Mouse (Mus musculus) hindbrain, embryonic 14.5 days (tissue): ENCODE data around the gene Tbck. TPM values are rescaled to one million over a fixed set of nuclear protein-coding genes. Genes with fewer than 3 reads are reported as not detected.

ENCODE experiments used
- ATAC-seq: fragments of 200-750 bp; cut with Nextera tagmentation; 2 replicates; pipeline ENCODE4 v1.8.0; 2017; ENCODE audit warnings: moderate number of reproducible peaks, mild to moderate bottlenecking, moderate TSS enrichment, moderate library complexity; ENCODE audit not compliant: low FRiP score
- DNase-seq: peaks from one replicate; pipeline ENCODE4 v3.0.0-alpha.2; 2015; ENCODE audit warnings: low spot score
- H3K27ac ChIP-seq: fragments of 300-500 bp; sonication (generic); 2 replicates; pipeline ENCODE4 v1.5.1; 2014; ENCODE audit warnings: mild to moderate bottlenecking, moderate library complexity
- H3K27me3 ChIP-seq: fragments of 300-500 bp; sonication (generic); 2 replicates; pipeline ENCODE4 v1.6.1; 2014; ENCODE audit warnings: mild to moderate bottlenecking, low read length, mixed read lengths; ENCODE audit not compliant: control insufficient read depth, insufficient read depth
- H3K36me3 ChIP-seq: fragments of 300-500 bp; sonication (generic); replicated peaks from 2 replicates; pipeline ENCODE4 v1.6.1; 2014; ENCODE audit not compliant: control insufficient read depth, insufficient read depth
- H3K4me1 ChIP-seq: fragments of 300-500 bp; sonication (generic); replicated peaks from 2 replicates; pipeline ENCODE4 v1.6.1; 2014; ENCODE audit warnings: antibody characterized with exemption, low read length, mixed read lengths; ENCODE audit not compliant: control insufficient read depth, insufficient read depth
- H3K4me2 ChIP-seq: fragments of 300-500 bp; sonication (generic); replicated peaks from 2 replicates; pipeline ENCODE4 v1.6.1; 2014; ENCODE audit warnings: mild to moderate bottlenecking, moderate library complexity
- H3K4me3 ChIP-seq: fragments of 300-500 bp; sonication (generic); replicated peaks from 2 replicates; pipeline ENCODE4 v1.5.1; 2014; ENCODE audit warnings: mild to moderate bottlenecking, low read length
- H3K9ac ChIP-seq: fragments of 300-500 bp; sonication (generic); 2 replicates; pipeline ENCODE4 v1.6.1; 2014
- H3K9me3 ChIP-seq: fragments of 300-500 bp; sonication (generic); 2 replicates; pipeline ENCODE4 v1.6.1; 2016; ENCODE audit warnings: low read length; ENCODE audit not compliant: control insufficient read depth
- WGBS: fragments of 180-500 bp; shearing (Covaris S2); extraction: QIAGEN DNeasy Blood & Tissue Kit; methylation state at CpG from one replicate; pipeline ENCODE4 v1.1.7; 2014; 5-methylcytosine and 5-hydroxymethylcytosine counted together
- polyA plus RNA-seq: library from polyadenylated mRNA; unstranded; fragments of >200 nt; fragmentation: Nextera tagmentation; extraction: Ambion mirVana; gene quantifications from 2 replicates; pipeline ENCODE4 v1.2.1, GENCODE M21; 2014

The Tbck gene
- polyA plus RNA-seq, 1 experiment from 2014 or later = 30.8 TPM

DNA sequence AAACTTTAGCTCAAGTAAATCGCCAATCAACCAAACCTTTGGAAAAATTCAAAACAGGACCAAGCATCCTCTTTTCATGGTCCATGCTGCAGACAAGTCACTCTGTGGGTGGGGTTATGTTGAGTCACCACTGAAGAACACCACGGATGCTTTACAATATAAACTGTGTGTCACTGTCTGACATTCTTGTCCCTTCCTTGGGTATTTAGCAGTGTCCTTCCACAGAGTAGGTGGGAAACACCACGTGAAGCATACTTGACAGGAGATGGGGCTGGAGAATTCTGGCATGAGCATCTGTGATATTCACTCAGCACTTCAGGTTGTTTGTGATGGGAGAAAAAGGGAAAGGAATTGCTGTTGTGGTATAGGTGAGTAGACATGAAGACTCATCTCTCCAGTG lies 183.0 kb downstream of the Tbck start:
- ATAC-seq (no peak), DNase-seq (no peak)
- Histone ChIP-seq H3K4me1 (no peaks in the 10 kb centered on the region), H3K9ac (no peak overlapping the region), H3K27me3 (no peaks in the 10 kb centered on the region), H3K4me2 (no peak overlapping the region), H3K27ac (no peak overlapping the region), H3K9me3 (no peaks in the 10 kb centered on the region), H3K36me3 (no peaks in the 10 kb centered on the region), H3K4me3 (no peak overlapping the region)
- 90% methylated on average over 3 of the region's 3 CpGs for WGBS

DNA sequence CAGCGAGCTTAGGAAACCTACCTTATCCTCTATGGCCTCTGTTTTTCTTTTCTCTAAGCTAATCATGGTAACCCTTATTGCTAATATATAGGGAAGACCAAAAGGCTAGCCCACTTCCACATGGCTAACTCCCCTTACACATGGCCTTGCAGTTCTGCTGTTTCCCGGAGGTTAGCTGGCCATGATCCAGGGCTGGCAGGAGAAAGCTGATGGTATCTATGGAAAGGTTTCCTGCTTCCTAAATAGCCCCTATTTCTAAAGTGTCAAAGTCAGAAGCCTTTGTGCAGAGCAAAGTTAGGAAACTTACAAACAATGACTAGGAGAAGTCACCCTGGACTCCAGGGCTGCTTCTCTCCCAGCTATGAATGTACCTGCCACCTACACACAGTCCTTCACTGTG lies 184.9 kb downstream of the Tbck start:
- Histone ChIP-seq H3K27me3 (no peaks in the 10 kb centered on the region), H3K4me3 (no peak overlapping the region), H3K4me2 (no peak overlapping the region), H3K9ac (no peak overlapping the region), H3K4me1 (no peaks in the 10 kb centered on the region), H3K27ac (no peak overlapping the region), H3K9me3 (no peaks in the 10 kb centered on the region), H3K36me3 (no peaks in the 10 kb centered on the region)
- no peak for ATAC-seq
- DNase-seq = no peak
- 80% methylated on average over 2 of the region's 2 CpGs for WGBS

DNA sequence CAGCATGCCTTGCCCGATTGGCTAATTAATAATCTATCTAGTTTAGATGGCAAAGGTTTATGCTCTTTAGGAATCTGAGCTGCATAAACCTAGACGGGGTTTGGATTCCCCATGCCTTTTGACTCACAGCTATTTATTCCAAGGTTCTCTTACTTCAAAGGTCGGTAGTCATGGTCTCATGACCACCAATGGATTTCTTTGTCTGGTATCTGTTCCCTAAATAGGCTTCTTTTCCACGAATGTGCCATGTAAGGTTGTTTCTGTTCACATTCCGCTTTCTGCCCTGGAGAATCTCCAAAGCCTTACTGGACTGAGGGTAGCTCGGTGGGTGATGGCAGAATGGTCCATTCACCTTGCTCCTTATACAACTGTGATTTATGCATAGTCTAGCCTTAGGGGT lies 186.1 kb downstream of the Tbck start:
- Histone ChIP-seq H3K27me3 (no peaks in the 10 kb centered on the region), H3K9me3 (no peaks in the 10 kb centered on the region), H3K4me3 (no peak overlapping the region), H3K9ac (no peak overlapping the region), H3K27ac (no peak overlapping the region), H3K4me1 (no peaks in the 10 kb centered on the region), H3K4me2 (no peak overlapping the region), H3K36me3 (no peaks in the 10 kb centered on the region)
- DNase-seq (no peak), ATAC-seq (no peak)
- 68% methylated on average over 6 of the region's 6 CpGs for WGBS

DNA sequence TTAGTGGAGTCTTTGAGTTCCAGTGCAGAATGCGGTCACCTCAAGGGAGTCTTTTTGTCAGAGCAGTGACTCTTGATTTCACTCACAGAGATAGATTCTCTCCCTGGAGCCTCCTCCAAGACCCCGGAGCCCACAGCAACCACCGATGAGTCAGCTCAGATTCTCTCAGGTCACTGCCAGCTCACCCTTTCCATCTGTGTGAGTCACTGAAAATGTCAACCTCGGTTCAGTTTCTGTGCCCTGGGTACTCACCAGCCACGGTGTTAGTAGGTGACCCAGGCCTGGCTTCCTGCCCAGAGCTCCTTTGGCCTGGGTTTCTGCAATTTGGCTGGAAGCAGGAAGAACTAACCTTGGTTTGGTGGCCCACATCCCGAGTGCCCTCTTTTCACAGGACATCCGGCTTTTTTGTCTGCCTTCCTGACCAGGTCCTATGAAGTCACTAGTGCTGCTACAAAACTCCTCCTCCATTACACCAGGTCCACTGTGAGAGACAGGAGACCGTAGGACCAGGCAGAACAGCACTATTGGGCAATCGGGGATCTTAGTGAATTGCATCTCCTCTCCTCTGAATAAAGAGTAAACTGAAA lies 187.5 kb downstream of the Tbck start:
- H3K4me1 ChIP-seq = 0 out of 2 replicates have a peak, but pooled peaks cover 2% of the 10 kb centered on the region
- H3K9me3 ChIP-seq = no peaks in the 10 kb centered on the region
- ATAC-seq = no peak
- 89% methylated on average over 9 of the region's 9 CpGs for WGBS
- no peaks in the 10 kb centered on the region for H3K27me3 ChIP-seq
- no peak overlapping the region for H3K27ac ChIP-seq
- H3K4me3 ChIP-seq = no peak overlapping the region
- DNase-seq = no peak
- no peaks in the 10 kb centered on the region for H3K36me3 ChIP-seq
- no peak overlapping the region for H3K4me2 ChIP-seq
- no peak overlapping the region for H3K9ac ChIP-seq

DNA sequence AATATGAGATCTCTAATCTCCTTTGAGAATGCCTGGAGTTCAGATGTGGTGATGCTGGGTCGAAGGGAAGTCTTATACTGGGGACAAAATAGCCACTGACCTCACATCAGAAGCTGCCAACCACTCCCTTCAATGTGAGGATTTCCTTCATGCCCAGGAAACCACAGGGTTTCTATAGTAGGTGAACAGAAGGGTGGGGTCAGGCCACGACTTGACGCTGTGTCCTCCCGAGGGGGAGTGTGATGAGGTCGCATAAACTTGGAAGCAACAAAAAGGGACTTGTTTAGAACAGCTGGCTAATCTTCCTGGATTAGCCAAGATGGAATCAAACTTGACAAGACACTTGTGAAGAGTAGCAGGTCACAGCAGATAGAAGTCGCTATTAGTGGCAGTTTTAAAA lies 189.3 kb downstream of the Tbck start:
- H3K27me3 ChIP-seq = no peaks in the 10 kb centered on the region
- no peak overlapping the region for H3K4me3 ChIP-seq
- H3K4me2 ChIP-seq = no peak overlapping the region
- H3K27ac ChIP-seq = no peak overlapping the region
- 0 out of 2 replicates have a peak, but pooled peaks cover 3% of the 10 kb centered on the region for H3K4me1 ChIP-seq
- ATAC-seq (no peak), DNase-seq (no peak)
- 70% methylated on average over 6 of the region's 6 CpGs for WGBS
- no peak overlapping the region for H3K9ac ChIP-seq
- no peaks in the 10 kb centered on the region for H3K36me3 ChIP-seq
- no peaks in the 10 kb centered on the region for H3K9me3 ChIP-seq

DNA sequence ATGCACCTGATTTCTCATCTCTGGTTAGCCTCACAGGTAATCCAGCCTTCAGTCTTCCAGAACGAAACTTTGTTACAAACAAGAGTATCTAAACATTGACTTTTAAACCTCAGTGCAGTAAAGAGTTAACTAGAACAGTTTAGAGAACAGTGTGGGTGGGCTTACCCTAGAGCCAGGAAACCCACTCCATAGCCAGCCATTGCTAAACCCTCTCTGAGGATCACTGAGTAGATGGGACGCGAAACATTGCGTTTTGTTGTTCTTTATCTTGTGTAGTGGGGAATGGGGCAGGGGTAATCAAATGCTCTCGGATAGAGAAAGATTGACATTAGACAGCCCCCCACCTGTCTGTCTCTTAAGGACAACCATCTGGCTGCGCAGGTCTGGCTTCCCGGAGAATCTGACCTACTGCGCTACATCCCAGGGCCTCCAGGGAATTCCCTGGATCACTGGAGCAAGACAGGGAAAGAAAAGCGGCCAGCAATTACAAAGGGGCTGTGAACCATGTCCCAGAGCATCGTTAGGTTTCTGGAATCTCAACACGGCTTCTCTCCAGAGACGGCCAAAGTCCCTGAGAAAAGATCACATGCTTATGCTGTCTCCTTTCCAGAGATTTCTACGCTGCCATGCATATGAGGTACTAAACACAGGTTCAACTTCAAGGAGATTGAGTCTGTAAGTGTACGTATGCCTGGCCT lies 192.2 kb downstream of the Tbck start:
- ATAC-seq = no peak
- 47% methylated on average over 14 of the region's 14 CpGs for WGBS

DNA sequence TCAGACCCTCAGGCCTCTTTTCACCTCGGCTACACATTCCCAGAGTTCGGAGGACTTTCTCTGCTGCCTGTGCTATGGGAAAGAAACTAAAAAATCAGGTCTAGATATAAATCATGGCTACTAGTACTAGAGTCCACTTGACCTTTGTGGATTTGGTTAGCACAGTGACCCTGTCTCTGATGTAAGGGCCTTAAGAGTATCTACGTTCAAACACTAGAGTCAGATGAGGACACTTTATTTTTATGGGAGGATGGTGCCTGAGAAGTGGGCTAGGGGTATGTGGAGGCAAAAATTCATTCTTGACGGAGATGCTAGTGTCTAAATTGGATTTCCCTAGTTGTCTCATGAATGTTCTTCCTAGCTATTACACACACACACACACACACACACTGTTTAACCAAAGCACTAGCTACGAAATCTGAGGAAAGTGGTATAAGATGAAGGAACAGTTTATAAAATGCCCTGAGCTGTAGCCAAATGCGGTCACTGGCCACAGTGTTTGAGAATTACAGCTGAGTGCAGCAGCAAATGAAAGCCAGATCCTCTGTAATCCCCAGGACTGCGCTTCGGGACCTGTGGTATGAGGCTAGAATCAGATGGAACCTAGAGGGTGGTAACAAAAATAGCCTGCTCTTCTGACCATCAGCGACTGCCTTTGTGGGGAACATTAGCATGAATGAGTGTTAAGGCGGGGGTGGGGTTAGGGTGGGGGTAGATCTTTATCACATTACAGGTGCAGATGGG lies 193.2 kb downstream of the Tbck start:
- no peak overlapping the region for H3K9ac ChIP-seq
- H3K36me3 ChIP-seq = no peaks in the 10 kb centered on the region
- H3K9me3 ChIP-seq = no peaks in the 10 kb centered on the region
- ATAC-seq (no peak), DNase-seq (no peak)
- no peak overlapping the region for H3K27ac ChIP-seq
- 0 out of 2 replicates have a peak, but pooled peaks cover 3% of the 10 kb centered on the region for H3K4me1 ChIP-seq
- H3K27me3 ChIP-seq = no peaks in the 10 kb centered on the region
- H3K4me3 ChIP-seq = no peak overlapping the region
- H3K4me2 ChIP-seq = no peak overlapping the region
- 73% methylated on average over 10 of the region's 10 CpGs for WGBS

More for the DNA sequence above, 192.2 kb downstream of the Tbck start:
- H3K4me3 ChIP-seq = no peak overlapping the region
- H3K36me3 ChIP-seq = no peaks in the 10 kb centered on the region
- H3K27me3 ChIP-seq = no peaks in the 10 kb centered on the region
- H3K9ac ChIP-seq = no peak overlapping the region
- 0 out of 2 replicates have a peak, but pooled peaks cover 3% of the 10 kb centered on the region for H3K4me1 ChIP-seq
- no peaks in the 10 kb centered on the region for H3K9me3 ChIP-seq
- no peak for DNase-seq
- no peak overlapping the region for H3K27ac ChIP-seq
- no peak overlapping the region for H3K4me2 ChIP-seq

DNA sequence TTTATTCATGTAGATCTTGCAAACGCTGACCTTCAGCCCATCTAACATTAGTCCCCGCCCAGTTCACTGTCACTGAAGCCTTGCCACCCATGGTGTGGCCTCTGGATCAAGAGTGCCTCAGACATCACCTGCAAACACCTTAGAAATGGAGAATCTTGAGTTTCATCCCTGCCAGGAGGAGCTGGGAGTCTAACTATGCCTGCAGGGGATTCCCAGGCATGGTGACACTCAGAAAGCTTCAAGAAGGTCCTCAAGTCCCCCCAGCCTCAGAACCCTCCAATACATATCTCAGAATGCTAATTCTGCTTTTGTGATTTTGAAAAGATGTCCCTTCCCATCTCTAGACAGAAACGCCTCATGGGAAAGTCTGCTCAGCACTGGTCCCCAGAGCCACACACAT lies 196.4 kb downstream of the Tbck start:
- H3K27me3 ChIP-seq = no peaks in the 10 kb centered on the region
- H3K4me1 ChIP-seq = 0 out of 2 replicates have a peak, but pooled peaks cover 3% of the 10 kb centered on the region
- ATAC-seq = no peak
- 77% methylated on average over 3 of the region's 3 CpGs for WGBS
- no peak overlapping the region for H3K4me2 ChIP-seq
- DNase-seq = no peak
- H3K9me3 ChIP-seq = no peaks in the 10 kb centered on the region
- H3K4me3 ChIP-seq = no peak overlapping the region
- no peaks in the 10 kb centered on the region for H3K36me3 ChIP-seq
- no peak overlapping the region for H3K27ac ChIP-seq
- H3K9ac ChIP-seq = no peak overlapping the region

DNA sequence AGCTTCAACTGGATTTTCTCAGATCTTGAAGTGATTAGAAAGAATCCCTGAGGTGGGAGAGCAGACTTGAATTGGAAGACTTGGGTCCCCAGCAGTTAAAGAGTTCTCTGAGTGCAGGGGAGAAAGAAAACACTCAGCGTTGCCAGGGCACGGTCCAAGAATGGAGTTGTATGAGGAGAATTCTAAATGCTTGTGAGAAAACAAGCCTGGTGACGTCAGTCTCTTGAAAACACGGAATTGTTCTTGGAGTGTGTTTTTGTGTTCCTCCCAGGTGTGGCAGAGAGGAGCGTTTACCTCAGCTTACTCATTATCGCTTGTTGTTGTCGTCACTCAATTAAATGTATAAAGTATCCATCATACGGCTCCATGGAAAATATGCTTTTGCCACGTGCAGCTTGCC lies 196.9 kb downstream of the Tbck start:
- Histone ChIP-seq H3K4me2 (peak overlapping the region; percentile 3), H3K4me3 (no peak overlapping the region), H3K9ac (no peak overlapping the region), H3K4me1 (0 out of 2 replicates have a peak, but pooled peaks cover 3% of the 10 kb centered on the region), H3K36me3 (no peaks in the 10 kb centered on the region), H3K9me3 (no peaks in the 10 kb centered on the region), H3K27me3 (no peaks in the 10 kb centered on the region), H3K27ac (no peak overlapping the region)
- 60% methylated on average over 9 of the region's 9 CpGs for WGBS
- ATAC-seq (no peak), DNase-seq (peak; percentile 38)
